Mouse (Mus musculus): ENCODE results near the gene Slc24a3. TPM values are rescaled to one million over a fixed set of nuclear protein-coding genes. Genes with fewer than 3 reads are reported as not detected.
A peak's percentile ranks its signal among the peaks of the same experiment; 100 is the strongest.

The Slc24a3 gene
- polyA plus RNA-seq, 1 experiment from 2014 or later: 2.8 TPM

DNA sequence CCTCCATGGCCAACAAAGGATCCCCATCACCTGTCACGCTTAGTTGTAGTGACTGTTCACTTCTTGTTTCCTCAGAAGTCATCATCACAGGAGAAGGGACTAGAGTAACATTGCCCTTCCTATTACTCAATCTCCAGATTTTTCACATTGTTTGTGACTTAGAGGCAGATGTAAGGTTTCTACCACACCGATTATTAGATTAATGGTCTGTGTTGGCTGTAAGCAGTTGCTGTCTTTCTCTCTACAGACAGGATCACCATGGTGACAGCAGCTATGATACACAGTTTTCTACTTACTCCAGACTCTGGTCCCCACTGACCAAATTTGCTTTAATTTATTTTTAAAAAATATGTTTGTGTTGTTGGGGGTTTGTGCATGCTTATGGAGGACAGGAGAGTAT is 90.3 kb downstream of the Slc24a3 start:
- Histone ChIP-seq H3K9ac (no peak overlapping the region), H3K9me3 (no peaks in the 10 kb centered on the region), H3K27me3 (no peaks in the 10 kb centered on the region), H3K36me3 (no peaks in the 10 kb centered on the region), H3K4me3 (no peak overlapping the region), H3K4me1 (no peaks in the 10 kb centered on the region), H3K4me2 (replicated peaks) (no peak overlapping the region), H3K27ac (no peak overlapping the region)
- 90% methylated on average over 2 of the region's 2 CpGs for WGBS
- no peak for ATAC-seq (ENCODE audit: low FRiP score, low read depth)

DNA sequence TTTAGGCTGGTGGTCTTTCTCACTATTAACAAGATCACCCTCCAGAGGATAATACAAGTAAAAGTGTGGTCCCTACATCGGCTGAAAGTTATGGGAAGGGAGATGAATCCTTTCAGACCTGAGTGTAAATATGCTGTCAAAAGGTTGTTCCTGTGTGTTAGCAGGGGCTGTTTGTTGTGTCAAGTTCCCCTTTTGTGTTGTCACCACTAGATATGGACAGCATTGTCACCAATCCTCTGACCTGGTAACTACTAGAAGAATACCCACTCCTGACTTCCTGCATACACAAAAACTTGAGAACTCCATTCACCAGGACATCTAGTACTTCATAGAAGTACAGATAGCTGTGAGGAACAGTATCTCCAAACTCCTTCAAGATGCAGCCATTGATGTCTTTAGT is 93.0 kb downstream of the Slc24a3 start:
- WGBS: 85% methylated on average over 1 of the region's 1 CpGs
- H3K4me1 ChIP-seq: no peaks in the 10 kb centered on the region
- H3K4me3 ChIP-seq: no peak overlapping the region
- H3K9me3 ChIP-seq: no peaks in the 10 kb centered on the region
- no peak overlapping the region for H3K4me2 ChIP-seq (replicated peaks)
- no peaks in the 10 kb centered on the region for H3K27me3 ChIP-seq
- no peak overlapping the region for H3K27ac ChIP-seq
- no peaks in the 10 kb centered on the region for H3K36me3 ChIP-seq
- ATAC-seq (ENCODE audit: low FRiP score, low read depth): no peak
- H3K9ac ChIP-seq: no peak overlapping the region

GRCm38 (mm10) chr2:145262153-145262552 is 94.6 kb downstream of the Slc24a3 start:
- Histone ChIP-seq H3K4me2 (replicated peaks) (no peak overlapping the region), H3K9me3 (no peaks in the 10 kb centered on the region), H3K4me1 (no peaks in the 10 kb centered on the region), H3K27me3 (no peaks in the 10 kb centered on the region), H3K4me3 (no peak overlapping the region), H3K27ac (no peak overlapping the region), H3K36me3 (no peaks in the 10 kb centered on the region), H3K9ac (no peak overlapping the region)
- WGBS: 89% methylated on average over 1 of the region's 1 CpGs
- ATAC-seq (ENCODE audit: low FRiP score, low read depth): no peak

DNA sequence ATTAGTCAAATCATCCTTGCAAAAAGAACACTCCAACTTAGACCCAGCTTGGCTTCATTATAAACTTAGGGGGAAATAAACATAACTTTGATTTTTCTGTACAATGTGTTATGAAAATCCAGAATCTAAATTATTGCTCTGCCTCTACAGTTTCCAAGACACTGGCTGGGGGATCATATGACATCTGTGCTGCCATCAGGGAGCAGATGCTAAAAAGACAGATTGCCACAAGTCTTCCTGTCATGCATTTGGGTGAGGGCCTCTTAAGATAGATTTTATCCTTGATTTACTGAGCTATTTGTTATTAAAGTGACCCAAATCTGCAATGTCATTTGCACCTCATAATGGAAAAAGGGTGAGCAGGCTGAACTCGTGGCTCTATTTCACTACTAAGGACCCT is 99.2 kb downstream of the Slc24a3 start:
- Histone ChIP-seq H3K4me2 (replicated peaks) (no peak overlapping the region), H3K36me3 (no peaks in the 10 kb centered on the region), H3K27me3 (no peaks in the 10 kb centered on the region), H3K9ac (no peak overlapping the region), H3K4me1 (no peaks in the 10 kb centered on the region), H3K27ac (no peak overlapping the region), H3K4me3 (no peak overlapping the region), H3K9me3 (no peaks in the 10 kb centered on the region)
- no peak for ATAC-seq (ENCODE audit: low FRiP score, low read depth)
- 47% methylated on average over 1 of the region's 1 CpGs for WGBS

DNA sequence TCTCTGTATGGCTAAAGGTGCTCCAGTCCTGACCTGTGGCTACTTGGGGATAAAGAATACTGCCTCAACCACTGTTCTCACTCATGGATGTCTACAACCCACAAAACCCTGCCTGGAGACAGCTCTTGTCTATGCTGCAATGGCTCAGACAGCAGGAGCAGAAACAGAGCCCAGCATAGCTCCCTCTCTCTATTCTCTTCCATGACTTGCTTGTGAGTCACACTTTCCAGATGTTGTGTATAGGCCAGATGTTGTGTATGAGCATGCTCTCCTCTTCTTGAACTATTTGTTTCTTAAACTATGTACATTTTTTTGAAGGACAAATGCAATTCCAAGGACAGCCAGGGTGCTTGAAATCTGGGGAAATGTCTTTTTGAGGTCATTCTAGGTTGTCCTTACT is 101.4 kb downstream of the Slc24a3 start:
- H3K4me2 ChIP-seq (replicated peaks): no peak overlapping the region
- no peak overlapping the region for H3K9ac ChIP-seq
- ATAC-seq (ENCODE audit: low FRiP score, low read depth): no peak
- no peaks in the 10 kb centered on the region for H3K36me3 ChIP-seq
- no peak overlapping the region for H3K27ac ChIP-seq
- H3K4me3 ChIP-seq: no peak overlapping the region
- H3K9me3 ChIP-seq: no peaks in the 10 kb centered on the region
- no peaks in the 10 kb centered on the region for H3K27me3 ChIP-seq
- H3K4me1 ChIP-seq: no peaks in the 10 kb centered on the region

DNA sequence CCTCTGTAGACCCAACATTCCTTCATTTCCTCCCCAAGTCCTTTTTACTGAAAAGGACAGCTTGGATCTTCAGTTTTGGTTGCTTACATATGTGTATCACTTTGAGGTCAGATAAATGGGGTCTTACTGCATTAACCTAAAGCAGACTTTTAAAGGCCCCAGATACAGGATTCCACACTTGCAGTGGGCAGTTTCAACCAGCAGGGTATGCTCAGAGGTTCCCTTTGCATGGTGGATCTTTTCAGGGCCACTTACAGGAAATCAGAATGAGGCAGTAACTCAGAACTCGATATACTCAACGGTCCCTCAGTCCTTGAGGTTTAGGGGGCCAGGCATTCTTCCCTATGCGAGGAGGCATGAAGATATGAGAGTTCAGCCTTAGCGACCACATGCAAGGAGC is 101.9 kb downstream of the Slc24a3 start:
- Histone ChIP-seq H3K27ac (no peak overlapping the region), H3K9me3 (no peaks in the 10 kb centered on the region), H3K4me1 (no peaks in the 10 kb centered on the region), H3K4me3 (no peak overlapping the region), H3K4me2 (replicated peaks) (no peak overlapping the region), H3K27me3 (no peaks in the 10 kb centered on the region), H3K9ac (no peak overlapping the region), H3K36me3 (no peaks in the 10 kb centered on the region)
- no peak for ATAC-seq (ENCODE audit: low FRiP score, low read depth)
- WGBS: 83% methylated on average over 4 of the region's 4 CpGs

DNA sequence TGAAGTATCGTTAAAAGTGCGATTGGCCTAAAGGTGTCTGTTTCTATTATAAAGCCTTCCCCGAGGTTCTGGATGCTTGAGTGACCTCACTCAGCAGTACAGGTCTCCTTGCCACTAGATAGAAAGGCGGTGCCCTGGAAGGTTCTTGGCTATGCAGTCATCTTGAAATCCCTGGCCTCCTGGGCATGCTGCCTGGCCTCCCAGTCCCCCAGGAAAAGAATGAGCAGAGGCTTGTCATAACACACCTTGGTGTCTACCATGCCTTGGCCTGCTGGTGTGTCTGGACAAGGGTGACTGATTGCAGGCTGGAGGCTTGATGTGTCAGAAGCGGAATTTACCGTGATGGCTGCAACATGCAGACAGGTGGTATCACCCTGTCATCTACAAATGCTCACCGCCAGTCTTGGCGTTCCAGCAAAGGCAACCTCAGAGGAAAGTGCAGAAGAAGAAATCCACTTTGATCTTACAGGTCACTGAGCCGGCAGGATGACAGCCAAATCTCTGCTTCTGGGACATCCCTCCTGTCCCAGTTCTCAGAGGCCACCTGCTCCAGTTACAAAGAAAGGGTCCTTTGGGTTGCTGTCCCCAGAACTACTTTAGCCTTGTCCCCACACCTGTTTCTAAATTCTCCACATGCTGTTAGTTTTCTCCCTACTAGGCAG is 106.6 kb downstream of the Slc24a3 start:
- 0 out of 2 replicates have a peak, but pooled peaks cover 2% of the 10 kb centered on the region for H3K27me3 ChIP-seq
- H3K4me1 ChIP-seq: no peaks in the 10 kb centered on the region
- no peak overlapping the region for H3K4me2 ChIP-seq (replicated peaks)
- H3K36me3 ChIP-seq: no peaks in the 10 kb centered on the region
- no peak for ATAC-seq (ENCODE audit: low FRiP score, low read depth)
- H3K4me3 ChIP-seq: no peak overlapping the region
- H3K27ac ChIP-seq: no peak overlapping the region
- H3K9me3 ChIP-seq: no peaks in the 10 kb centered on the region
- no peak overlapping the region for H3K9ac ChIP-seq
- WGBS: 79% methylated on average over 9 of the region's 9 CpGs

DNA sequence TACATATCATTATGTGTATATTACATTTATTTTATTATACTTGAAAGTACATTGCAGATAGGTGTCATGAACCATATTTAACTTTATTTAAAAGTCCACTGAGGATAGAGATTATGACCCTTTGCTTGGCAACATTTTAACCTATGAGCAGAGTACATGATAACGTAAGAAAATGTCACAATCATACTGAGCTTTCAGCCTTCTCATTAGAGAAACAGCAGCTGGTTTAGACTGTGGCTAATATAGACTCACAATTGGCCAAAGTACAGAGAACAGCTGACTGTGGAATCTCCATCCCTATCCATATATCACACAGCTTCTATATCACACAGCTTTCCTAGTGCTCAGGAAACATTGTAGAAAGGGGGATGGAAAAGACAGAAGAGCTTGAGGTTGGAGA is 111.8 kb downstream of the Slc24a3 start:
- H3K27me3 ChIP-seq: 0 out of 2 replicates have a peak, but pooled peaks cover 2% of the 10 kb centered on the region
- H3K27ac ChIP-seq: no peak overlapping the region
- no peak overlapping the region for H3K4me2 ChIP-seq (replicated peaks)
- H3K4me1 ChIP-seq: no peaks in the 10 kb centered on the region
- H3K36me3 ChIP-seq: no peaks in the 10 kb centered on the region
- 88% methylated on average over 1 of the region's 1 CpGs for WGBS
- H3K9me3 ChIP-seq: no peaks in the 10 kb centered on the region
- H3K4me3 ChIP-seq: no peak overlapping the region
- no peak overlapping the region for H3K9ac ChIP-seq
- no peak for ATAC-seq (ENCODE audit: low FRiP score, low read depth)

DNA sequence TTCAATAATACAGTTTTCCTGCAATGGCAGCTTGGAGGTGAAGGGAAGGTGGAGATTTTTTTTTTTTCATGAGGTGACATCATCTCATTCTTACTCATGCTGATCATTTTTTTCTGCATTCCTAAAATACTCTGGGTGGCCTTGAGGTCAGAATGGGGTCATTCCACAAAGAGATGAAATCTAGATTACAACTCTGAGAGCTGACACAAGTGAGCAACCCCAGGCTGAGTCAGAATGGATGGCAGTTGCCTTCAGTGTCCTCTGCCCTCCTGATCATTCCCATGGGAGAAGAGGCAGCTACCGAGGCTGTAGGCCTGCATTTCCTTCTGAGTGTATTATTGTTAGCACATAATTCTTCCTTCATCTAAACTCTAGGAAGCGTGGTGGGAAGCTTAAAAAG is 116.2 kb downstream of the Slc24a3 start:
- WGBS: 71% methylated on average over 2 of the region's 2 CpGs
- Histone ChIP-seq H3K27ac (no peak overlapping the region), H3K9ac (no peak overlapping the region), H3K4me2 (replicated peaks) (no peak overlapping the region), H3K27me3 (no peaks in the 10 kb centered on the region), H3K4me3 (no peak overlapping the region), H3K9me3 (no peaks in the 10 kb centered on the region), H3K4me1 (no peaks in the 10 kb centered on the region), H3K36me3 (no peaks in the 10 kb centered on the region)
- ATAC-seq (ENCODE audit: low FRiP score, low read depth): no peak

GRCm38 (mm10) chr2:145288501-145288900 is 120.9 kb downstream of the Slc24a3 start:
- no peak overlapping the region for H3K9ac ChIP-seq
- H3K27me3 ChIP-seq: no peaks in the 10 kb centered on the region
- no peaks in the 10 kb centered on the region for H3K9me3 ChIP-seq
- H3K36me3 ChIP-seq: no peaks in the 10 kb centered on the region
- no peak overlapping the region for H3K27ac ChIP-seq
- no peak overlapping the region for H3K4me3 ChIP-seq
- peaks cover 12% of the 10 kb centered on the region for H3K4me1 ChIP-seq
- 37% methylated on average over 1 of the region's 1 CpGs for WGBS
- no peak for ATAC-seq (ENCODE audit: low FRiP score, low read depth)
- H3K4me2 ChIP-seq (replicated peaks): no peak overlapping the region

GRCm38 (mm10) chr2:145291473-145291872 is 123.9 kb downstream of the Slc24a3 start:
- no peak overlapping the region for H3K9ac ChIP-seq
- no peak for ATAC-seq (ENCODE audit: low FRiP score, low read depth)
- H3K4me2 ChIP-seq (replicated peaks): no peak overlapping the region
- H3K9me3 ChIP-seq: no peaks in the 10 kb centered on the region
- H3K4me3 ChIP-seq: no peak overlapping the region
- H3K36me3 ChIP-seq: no peaks in the 10 kb centered on the region
- WGBS: 31% methylated on average over 2 of the region's 2 CpGs
- H3K27me3 ChIP-seq: 0 out of 2 replicates have a peak, but pooled peaks cover 4% of the 10 kb centered on the region
- H3K27ac ChIP-seq: no peak overlapping the region
- peaks cover 14% of the 10 kb centered on the region for H3K4me1 ChIP-seq

- 88% methylated on average over 1 of the region's 1 CpGs for WGBS
- Histone ChIP-seq H3K4me1 (peaks cover 14% of the 10 kb centered on the region), H3K4me2 (replicated peaks) (no peak overlapping the region), H3K27ac (0 out of 2 replicates have a peak overlapping the region, but pooled peaks have one; percentile 6), H3K9me3 (no peaks in the 10 kb centered on the region), H3K27me3 (0 out of 2 replicates have a peak, but pooled peaks cover 4% of the 10 kb centered on the region), H3K9ac (no peak overlapping the region), H3K36me3 (no peaks in the 10 kb centered on the region), H3K4me3 (no peak overlapping the region)
- no peak for ATAC-seq (ENCODE audit: low FRiP score, low read depth)
Observed at GRCm38 (mm10) chr2:145292196-145292595, 124.6 kb downstream of the Slc24a3 start.

DNA sequence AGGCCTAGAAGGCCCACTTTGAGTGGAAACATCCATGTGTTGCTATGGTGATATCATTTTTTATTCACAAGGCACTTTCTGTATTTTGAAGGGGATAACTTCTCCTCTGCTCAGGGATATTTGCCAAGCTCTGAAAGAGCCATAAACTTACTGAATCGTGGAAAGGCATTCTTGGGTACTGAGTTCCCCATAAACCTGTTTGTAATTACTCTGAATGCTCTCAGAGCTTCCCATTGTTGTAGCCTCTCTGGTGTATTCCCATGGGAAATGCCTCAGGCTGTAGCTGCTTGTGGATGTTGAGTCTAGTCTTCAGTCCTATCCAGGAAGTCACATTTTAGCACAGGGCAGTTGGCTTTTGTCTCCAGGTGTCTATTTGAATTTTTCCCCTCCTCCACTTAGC is 125.3 kb downstream of the Slc24a3 start:
- Histone ChIP-seq H3K9ac (no peak overlapping the region), H3K27me3 (0 out of 2 replicates have a peak, but pooled peaks cover 4% of the 10 kb centered on the region), H3K9me3 (no peaks in the 10 kb centered on the region), H3K4me2 (replicated peaks) (no peak overlapping the region), H3K27ac (0 out of 2 replicates have a peak overlapping the region, but pooled peaks have one; percentile 6), H3K4me1 (peaks cover 14% of the 10 kb centered on the region), H3K36me3 (no peaks in the 10 kb centered on the region), H3K4me3 (no peak overlapping the region)
- peak; percentile 79 for ATAC-seq (ENCODE audit: low FRiP score, low read depth)
- 3% methylated on average over 1 of the region's 1 CpGs for WGBS

Measured in limb, embryonic 13.5 days (tissue).